Comparison of ENCODE assay signal across 9 mouse cellular contexts in the genomic region with DNA sequence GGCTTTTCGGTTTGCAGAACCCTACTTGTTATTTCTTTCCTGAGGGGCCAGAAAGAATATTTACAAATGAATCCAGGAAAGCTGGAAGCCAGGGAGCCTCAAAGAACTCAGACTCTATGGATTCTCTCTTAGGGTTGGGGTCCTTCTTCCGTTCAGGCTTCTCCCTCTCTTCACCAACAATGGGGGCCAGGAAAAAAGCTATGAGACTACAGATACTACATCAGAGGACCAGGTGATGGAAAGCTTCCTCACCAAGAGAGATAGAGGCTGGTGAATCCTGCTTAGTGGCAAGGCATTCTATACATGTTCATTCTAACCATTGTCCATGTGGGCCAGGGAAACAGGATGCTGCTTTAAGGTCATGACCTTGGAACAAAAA.
A peak's percentile ranks its signal among the peaks of the same experiment; 100 is the strongest.
DNase-seq lines count a peak whose midpoint lies in the region; ATAC-seq and TF ChIP-seq lines count a peak whose summit lies in the region.
"Had no signal": no experiment of that assay in that cellular context is flagged by ENCODE, and none has a peak within 500 bp of the region (broad histone marks: within the 10 kb centered on the region; RNA-seq: fewer than 3 reads in every experiment).

No protein-coding gene starts in this region.

- H3K36me3 ChIP-seq in kidney, postnatal 0 days (ENCODE audit: insufficient read depth, low read length): no peaks in the 10 kb centered on the region
- H3K36me3 ChIP-seq in forebrain, embryonic 11.5 days (ENCODE audit: control insufficient read depth, insufficient read depth, low read length): no peaks in the 10 kb centered on the region
- H3K36me3 ChIP-seq in hindbrain, embryonic 16.5 days (ENCODE audit: control insufficient read depth, insufficient read depth, low read length): no peaks in the 10 kb centered on the region
- H3K36me3 ChIP-seq in midbrain, embryonic 16.5 days (ENCODE audit: control insufficient read depth, insufficient read depth, low read length): no peaks in the 10 kb centered on the region

- no peaks in the 10 kb centered on the region for H3K9me3 ChIP-seq in kidney, postnatal 0 days (replicated peaks; ENCODE audit: low read length)
- no peaks in the 10 kb centered on the region for H3K9me3 ChIP-seq in forebrain, embryonic 11.5 days (ENCODE audit: control insufficient read depth, low read length)
- no peaks in the 10 kb centered on the region for H3K9me3 ChIP-seq in hindbrain, embryonic 16.5 days (ENCODE audit: control insufficient read depth, low read length)
- no peaks in the 10 kb centered on the region for H3K9me3 ChIP-seq in midbrain, embryonic 16.5 days (replicated peaks; ENCODE audit: control insufficient read depth, low read length, poor library complexity, severe bottlenecking)

- intact Hi-C loops in left cerebral cortex, postnatal 14 days (cut with DNase I): no loop called here

- DNase-seq in kidney, postnatal 0 days (ENCODE audit: low spot score): no peak
- DNase-seq in kidney, adult 8-10 months: no peak
- no peak for DNase-seq in forebrain, embryonic 11.5 days (ENCODE audit: low spot score)
- DNase-seq in right cerebral cortex, postnatal 14 days: no peak
- DNase-seq in left cerebral cortex, postnatal 14 days (ENCODE audit: low spot score in 2 of 2): no peak
- DNase-seq in adrenal gland, adult (ENCODE audit: inconsistent age in 2 of 2, low spot score in 1 of 2): no peak
- DNase-seq: lung, postnatal 36 days had no signal

- no peaks in the 10 kb centered on the region for H3K27me3 ChIP-seq in kidney, postnatal 0 days (ENCODE audit: insufficient read depth, low read length)
- no peaks in the 10 kb centered on the region for H3K27me3 ChIP-seq in forebrain, embryonic 11.5 days (ENCODE audit: control insufficient read depth, insufficient read depth, low read length)
- no peaks in the 10 kb centered on the region for H3K27me3 ChIP-seq in hindbrain, embryonic 16.5 days (replicated peaks; ENCODE audit: control insufficient read depth, insufficient read depth, low read length)
- H3K27me3 ChIP-seq in midbrain, embryonic 16.5 days (ENCODE audit: control insufficient read depth, insufficient read depth, low read depth, low read length): no peaks in the 10 kb centered on the region

- H3K4me1 ChIP-seq in kidney, postnatal 0 days (replicated peaks; ENCODE audit: insufficient read depth, low read length): no peaks in the 10 kb centered on the region
- peaks cover 7% of the 10 kb centered on the region; the same call in 1 of the 2 replicates for H3K4me1 ChIP-seq in forebrain, embryonic 11.5 days (replicated peaks; ENCODE audit: control insufficient read depth, insufficient read depth, low read length)
- H3K4me1 ChIP-seq in hindbrain, embryonic 16.5 days (ENCODE audit: control insufficient read depth, insufficient read depth, low read depth, low read length): peaks cover 11% of the 10 kb centered on the region
- H3K4me1 ChIP-seq in midbrain, embryonic 16.5 days (ENCODE audit: control insufficient read depth, insufficient read depth, low read length): peaks cover 21% of the 10 kb centered on the region

- no peak overlapping the region for H3K4me3 ChIP-seq in kidney, postnatal 0 days (replicated peaks; ENCODE audit: low read depth, low read length)
- no peak overlapping the region for H3K4me3 ChIP-seq in forebrain, embryonic 11.5 days (ENCODE audit: low read depth, low read length)
- H3K4me3 ChIP-seq in hindbrain, embryonic 16.5 days (ENCODE audit: low read length): peak overlapping the region; percentile 44; the same call in 1 of the 2 replicates
- H3K4me3 ChIP-seq in midbrain, embryonic 16.5 days (ENCODE audit: low read depth, low read length): peak overlapping the region; percentile 40; the same call in 1 of the 2 replicates

- peak overlapping the region; percentile 44 for H3K4me2 ChIP-seq in kidney, postnatal 0 days (ENCODE audit: low read length)
- peak overlapping the region; percentile 46; the same call in 1 of the 2 replicates for H3K4me2 ChIP-seq in forebrain, embryonic 11.5 days (ENCODE audit: low read depth, low read length, severe bottlenecking)
- H3K4me2 ChIP-seq in hindbrain, embryonic 16.5 days (ENCODE audit: low read length): peak overlapping the region; percentile 76
- peak overlapping the region; percentile 81 for H3K4me2 ChIP-seq in midbrain, embryonic 16.5 days (ENCODE audit: low read length)

- WGBS in kidney, postnatal 0 days: 39% methylated on average over 2 of the region's 2 CpGs
- WGBS in forebrain, embryonic 11.5 days: 37% methylated on average over 2 of the region's 2 CpGs
- 13% methylated on average over 2 of the region's 2 CpGs for WGBS in hindbrain, embryonic 16.5 days
- 7% methylated on average over 2 of the region's 2 CpGs for WGBS in midbrain, embryonic 16.5 days

- TF ChIP-seq CTCF in kidney, postnatal 0 days (IDR thresholded peaks at IDR 0.05; ENCODE audit: low read depth): no peak

- no peak for ATAC-seq in kidney, postnatal 0 days (replicated peaks; ENCODE audit: low FRiP score, low read depth)
- 0 out of 2 replicates have a peak, but pooled peaks have one; percentile 27 for ATAC-seq in forebrain, embryonic 11.5 days (replicated peaks; ENCODE audit: low FRiP score)
- ATAC-seq in hindbrain, embryonic 16.5 days: no peak; the same call in 1 of the 2 replicates
- ATAC-seq in midbrain, embryonic 16.5 days: no peak; the same call in 1 of the 2 replicates

- no peak overlapping the region for H3K27ac ChIP-seq in kidney, postnatal 0 days
- H3K27ac ChIP-seq in forebrain, embryonic 11.5 days (ENCODE audit: low read depth, low read length): peak overlapping the region; percentile 8; the same call in 1 of the 2 replicates
- peak overlapping the region; percentile 84 for H3K27ac ChIP-seq in hindbrain, embryonic 16.5 days (ENCODE audit: low read depth, low read length)
- H3K27ac ChIP-seq in midbrain, embryonic 16.5 days (ENCODE audit: low read length): peak overlapping the region; percentile 94

- H3K9ac ChIP-seq in kidney, postnatal 0 days (ENCODE audit: low read depth, low read length): no peak overlapping the region
- H3K9ac ChIP-seq in forebrain, embryonic 11.5 days (ENCODE audit: low read length): no peak overlapping the region
- H3K9ac ChIP-seq in hindbrain, embryonic 16.5 days (ENCODE audit: low read depth, low read length): no peak overlapping the region; the same call in 1 of the 2 replicates
- peak overlapping the region; percentile 71 for H3K9ac ChIP-seq in midbrain, embryonic 16.5 days (ENCODE audit: low read depth, low read length)

Comparison
In these comparisons a context has a peak if more than half of its experiments do, and no peak if none do; other contexts are left out.
1. H3K4me3 ChIP-seq: peak in hindbrain, embryonic 16.5 days (single experiment) and midbrain, embryonic 16.5 days (single experiment); none in kidney, postnatal 0 days (single experiment) and forebrain, embryonic 11.5 days (single experiment).
2. Peak in every context shown above with its lines, with median percentiles within 50 percentile points of each other: H3K4me2 ChIP-seq.